25 mouse cellular contexts compared by ENCODE assay signal in genomic region chr15:8839462-8839861, GRCm38 (mm10).
DNase-seq lines count a peak whose midpoint lies in the region; ATAC-seq and TF ChIP-seq lines count a peak whose summit lies in the region.
"Had no signal": no experiment of that assay in that cellular context is flagged by ENCODE, and none has a peak within 500 bp of the region (broad histone marks: within the 10 kb centered on the region; RNA-seq: fewer than 3 reads in every experiment).

No protein-coding gene starts in this region.

- ATAC-seq in hindbrain, embryonic 12.5 days (ENCODE audit: low FRiP score), result peak; percentile 81
- no peak for ATAC-seq in midbrain, postnatal 0 days (ENCODE audit: low FRiP score)
- ATAC-seq: CD4-positive, CD25-positive, alpha-beta regulatory T cell, adult 4 months; intestine, embryonic 16.5 days; liver, embryonic 12.5 days had no signal

- H3K9me3 ChIP-seq in hindbrain, embryonic 12.5 days (replicated peaks), result no peaks in the 10 kb centered on the region; the same call in 1 of the 2 replicates
- H3K9me3 ChIP-seq in hindbrain, embryonic 10.5 days, result no peaks in the 10 kb centered on the region
- H3K9me3 ChIP-seq in midbrain, postnatal 0 days (ENCODE audit: low read length), result no peaks in the 10 kb centered on the region
- H3K9me3 ChIP-seq: embryonic facial prominence, embryonic 12.5 days; forebrain, embryonic 12.5 days; limb, embryonic 13.5 days; liver, embryonic 12.5 days had no signal

- no peaks in the 10 kb centered on the region for H3K4me1 ChIP-seq in hindbrain, embryonic 12.5 days
- no peaks in the 10 kb centered on the region for H3K4me1 ChIP-seq in hindbrain, embryonic 10.5 days (replicated peaks)
- no peaks in the 10 kb centered on the region for H3K4me1 ChIP-seq in midbrain, postnatal 0 days (ENCODE audit: insufficient read depth, low read length)
- H3K4me1 ChIP-seq: embryonic facial prominence, embryonic 12.5 days; forebrain, embryonic 12.5 days; liver, embryonic 12.5 days had no signal

- H3K36me3 ChIP-seq in hindbrain, embryonic 12.5 days, result no peaks in the 10 kb centered on the region
- H3K36me3 ChIP-seq in hindbrain, embryonic 10.5 days, result no peaks in the 10 kb centered on the region
- H3K36me3 ChIP-seq in midbrain, postnatal 0 days (ENCODE audit: insufficient read depth, low read length), result no peaks in the 10 kb centered on the region
- H3K36me3 ChIP-seq: embryonic facial prominence, embryonic 12.5 days; forebrain, embryonic 12.5 days; limb, embryonic 13.5 days; liver, embryonic 12.5 days had no signal

- DNase-seq in hindbrain, embryonic 10.5 days (ENCODE audit: low spot score), result no peak
- DNase-seq in ES-CJ7 (ENCODE audit: low read depth, low spot score), result peak; percentile 59
- DNase-seq in forelimb bud, embryonic 11.5 days (ENCODE audit: low read depth, low spot score), result peak; percentile 34
- peak; percentile 41 for DNase-seq in midbrain, postnatal 0 days (ENCODE audit: low spot score)
- DNase-seq in layer of hippocampus, postnatal 10 days (ENCODE audit: low spot score in 2 of 2), result no peak
- no peak for DNase-seq in urinary bladder, postnatal 4 days (ENCODE audit: low spot score in 2 of 2)
- DNase-seq: adrenal gland, adult 2 months; cerebellum, adult 11-12 months; cerebellum, postnatal 14 days; kidney, adult 9 months; kidney, postnatal 14 days; layer of hippocampus, postnatal 36 days; lung, adult 18-20 months; lung, postnatal 10 days; right cerebral cortex, postnatal 25 days; spleen, adult 18-20 months had no signal

- no peak overlapping the region for H3K9ac ChIP-seq in hindbrain, embryonic 12.5 days
- no peak overlapping the region for H3K9ac ChIP-seq in midbrain, postnatal 0 days (replicated peaks; ENCODE audit: low read length, poor library complexity, severe bottlenecking)
- H3K9ac ChIP-seq: embryonic facial prominence, embryonic 12.5 days; forebrain, embryonic 12.5 days; limb, embryonic 13.5 days; liver, embryonic 12.5 days had no signal

- H3K4me3 ChIP-seq in hindbrain, embryonic 12.5 days, result no peak overlapping the region
- H3K4me3 ChIP-seq in hindbrain, embryonic 10.5 days, result no peak overlapping the region
- H3K4me3 ChIP-seq in midbrain, postnatal 0 days (ENCODE audit: low read depth, low read length), result no peak overlapping the region
- H3K4me3 ChIP-seq: embryonic facial prominence, embryonic 12.5 days; forebrain, embryonic 12.5 days; layer of hippocampus, adult 2 months; limb, embryonic 13.5 days; liver, embryonic 12.5 days had no signal

- no peak overlapping the region for H3K4me2 ChIP-seq in hindbrain, embryonic 12.5 days (replicated peaks)
- no peak overlapping the region for H3K4me2 ChIP-seq in midbrain, postnatal 0 days (ENCODE audit: low read depth, low read length, poor library complexity, severe bottlenecking)
- H3K4me2 ChIP-seq: embryonic facial prominence, embryonic 12.5 days; forebrain, embryonic 12.5 days; heart, embryonic 11.5 days; limb, embryonic 13.5 days; liver, embryonic 12.5 days had no signal

- TF ChIP-seq CTCF in midbrain, postnatal 0 days (IDR thresholded peaks at IDR 0.05), result no peak

- 56% methylated on average over 1 of the region's 1 CpGs for WGBS in hindbrain, embryonic 12.5 days
- 76% methylated on average over 1 of the region's 1 CpGs for WGBS in hindbrain, embryonic 10.5 days
- WGBS in midbrain, postnatal 0 days, result 65% methylated on average over 1 of the region's 1 CpGs

- H3K27ac ChIP-seq in hindbrain, embryonic 12.5 days, result no peak overlapping the region
- H3K27ac ChIP-seq in hindbrain, embryonic 10.5 days, result no peak overlapping the region
- no peak overlapping the region for H3K27ac ChIP-seq in midbrain, postnatal 0 days (ENCODE audit: low read depth, low read length)
- H3K27ac ChIP-seq: embryonic facial prominence, embryonic 12.5 days; forebrain, embryonic 12.5 days; layer of hippocampus, adult 2 months; limb, embryonic 13.5 days; liver, embryonic 12.5 days had no signal

- no peaks in the 10 kb centered on the region for H3K27me3 ChIP-seq in hindbrain, embryonic 12.5 days
- no peaks in the 10 kb centered on the region for H3K27me3 ChIP-seq in hindbrain, embryonic 10.5 days (ENCODE audit: insufficient read depth, poor library complexity, severe bottlenecking)
- no peaks in the 10 kb centered on the region for H3K27me3 ChIP-seq in midbrain, postnatal 0 days (ENCODE audit: insufficient read depth, low read length)
- H3K27me3 ChIP-seq: embryonic facial prominence, embryonic 12.5 days; forebrain, embryonic 12.5 days; limb, embryonic 13.5 days; liver, embryonic 12.5 days had no signal

Comparison
In these comparisons a context has a peak if more than half of its experiments do, and no peak if none do; other contexts are left out.
1. DNase-seq: peak in ES-CJ7 (single experiment), forelimb bud, embryonic 11.5 days (single experiment) and midbrain, postnatal 0 days (single experiment); none in hindbrain, embryonic 10.5 days (single experiment), layer of hippocampus, postnatal 10 days (0 of 2) and urinary bladder, postnatal 4 days (0 of 2).